Mouse (Mus musculus) ES-Bruce4 (cell line): Measurements from ENCODE around the gene H1f0.

Experiments used
- EP300 ChIP-seq: IDR thresholded peaks from 2 replicates; pipeline ENCODE4 v1.6.1; 2011; ENCODE audit warnings: low read depth, low read length; ENCODE audit not compliant: insufficient read depth
- POLR2A ChIP-seq: IDR thresholded peaks from one replicate; pipeline ENCODE4 v1.8.1; 2011; ENCODE audit warnings: low read length; ENCODE audit not compliant: insufficient read depth

DNA sequence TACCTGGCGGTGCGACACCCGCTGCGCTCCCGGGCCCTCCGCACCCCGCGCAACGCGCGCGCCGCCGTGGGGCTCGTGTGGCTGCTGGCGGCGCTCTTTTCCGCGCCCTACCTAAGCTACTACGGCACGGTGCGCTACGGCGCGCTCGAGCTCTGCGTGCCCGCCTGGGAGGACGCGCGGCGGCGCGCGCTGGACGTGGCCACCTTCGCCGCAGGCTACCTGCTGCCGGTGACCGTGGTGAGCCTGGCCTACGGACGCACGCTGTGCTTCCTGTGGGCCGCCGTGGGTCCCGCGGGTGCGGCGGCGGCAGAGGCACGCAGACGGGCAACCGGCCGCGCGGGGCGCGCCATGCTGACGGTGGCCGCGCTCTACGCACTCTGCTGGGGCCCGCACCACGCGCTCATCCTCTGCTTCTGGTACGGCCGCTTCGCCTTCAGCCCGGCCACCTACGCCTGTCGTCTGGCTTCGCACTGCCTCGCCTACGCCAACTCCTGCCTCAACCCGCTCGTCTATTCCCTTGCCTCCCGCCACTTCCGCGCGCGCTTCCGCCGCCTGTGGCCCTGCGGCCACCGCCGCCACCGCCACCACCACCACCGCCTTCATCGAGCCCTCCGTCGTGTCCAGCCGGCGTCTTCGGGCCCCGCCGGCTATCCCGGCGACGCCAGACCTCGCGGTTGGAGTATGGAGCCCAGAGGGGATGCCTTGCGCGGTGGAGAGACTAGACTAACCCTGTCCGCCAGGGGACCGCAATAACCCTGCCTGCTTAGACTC lies 14.7 kb downstream of the H1f0 start:
- TF ChIP-seq POLR2A, result no peak
- no peak for TF ChIP-seq EP300
